Mouse (Mus musculus) urinary bladder, adult 2 months (tissue): ENCODE results near the gene Olfr617. TPM values are rescaled to one million over a fixed set of nuclear protein-coding genes. Genes with fewer than 3 reads are reported as not detected.
"Not testable (repeated sequence)": the region's sequence is repeated elsewhere in the genome, so short reads cannot be mapped to it uniquely, and the experiment has no call there.

ENCODE experiments used
- DNase-seq: peaks from one replicate; pipeline ENCODE4 v3.0.0; 2022; ENCODE audit warnings: low spot score
- polyA plus RNA-seq: library from polyadenylated mRNA; depleted of rRNA; stranded (reverse); fragments of >200 nt; gene quantifications from 2 replicates; pipeline ENCODE4 v1.2.3, GENCODE M21; 2012; rRNA removed

The Olfr617 gene
- polyA plus RNA-seq, result not detected in 2 replicates

DNA sequence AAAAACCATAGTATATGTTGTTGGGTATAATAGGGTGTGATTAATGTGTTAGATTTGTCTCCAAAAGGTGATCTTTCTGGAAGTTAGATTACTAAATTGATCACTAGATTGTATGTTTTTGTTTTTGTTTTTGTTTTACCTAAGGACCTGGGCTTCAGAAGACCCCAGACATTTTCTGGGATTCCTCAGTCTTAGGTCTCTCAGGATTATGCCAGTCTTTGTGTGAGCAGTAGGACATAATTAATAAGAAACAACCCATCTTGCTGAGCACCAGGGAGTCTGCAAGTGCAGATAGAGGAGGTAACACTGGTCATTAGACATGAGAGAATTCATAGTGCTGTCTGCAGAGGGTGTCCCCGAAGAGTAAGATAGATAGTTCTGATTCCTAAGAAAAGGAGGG lies at the start of gene Olfr617:
Gene Olfr617 (plus strand): TSS at position 301 of the 400 bp plus-strand sequence.
- no peak for DNase-seq

DNA sequence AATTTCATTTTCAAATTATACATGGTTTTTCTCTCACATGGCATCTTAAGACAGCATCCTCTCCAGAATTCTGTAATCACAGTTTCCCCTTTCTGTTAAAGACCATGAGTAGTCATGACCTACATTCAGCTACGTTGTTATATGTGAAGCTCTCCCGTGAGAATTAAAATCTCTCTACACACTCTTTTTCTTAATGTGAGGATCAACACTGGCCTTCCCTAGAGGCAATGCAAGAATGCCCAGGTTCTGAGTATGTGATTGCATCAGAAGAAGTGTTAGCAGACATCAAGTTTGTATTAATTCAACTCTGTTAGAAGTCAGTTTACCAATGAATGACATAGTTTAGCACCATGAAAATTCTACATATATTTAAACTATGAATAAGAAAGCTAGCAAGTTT lies 30.2 kb upstream of the Olfr617 start, which contains the start of gene Olfr612:
Gene Olfr612 (minus strand): TSS at position 101 of the 400 bp plus-strand sequence.
- DNase-seq, result not testable (repeated sequence)

DNA sequence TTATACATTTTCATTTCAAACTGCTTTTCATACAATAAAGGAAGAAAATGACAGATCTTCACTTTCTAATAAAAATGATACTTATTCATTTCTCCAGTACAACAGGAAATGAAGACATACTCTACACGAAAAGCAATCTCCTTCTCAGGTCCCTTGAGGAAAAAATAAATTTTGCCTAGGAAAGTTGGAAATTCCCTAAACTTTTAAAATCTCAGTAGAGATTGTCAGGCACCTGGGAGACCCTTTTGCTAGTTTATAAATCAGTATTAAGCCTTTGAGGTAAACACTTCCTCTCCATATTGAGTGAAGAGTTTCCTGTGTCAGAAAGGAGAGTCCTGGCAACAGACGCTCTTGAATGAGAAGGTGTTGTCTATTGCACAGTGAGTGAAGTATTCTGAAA lies 25.1 kb upstream of the Olfr617 start, which contains the start of gene Olfr613:
Gene Olfr613 (plus strand): TSS at position 301 of the 400 bp plus-strand sequence.
- DNase-seq, result no peak

DNA sequence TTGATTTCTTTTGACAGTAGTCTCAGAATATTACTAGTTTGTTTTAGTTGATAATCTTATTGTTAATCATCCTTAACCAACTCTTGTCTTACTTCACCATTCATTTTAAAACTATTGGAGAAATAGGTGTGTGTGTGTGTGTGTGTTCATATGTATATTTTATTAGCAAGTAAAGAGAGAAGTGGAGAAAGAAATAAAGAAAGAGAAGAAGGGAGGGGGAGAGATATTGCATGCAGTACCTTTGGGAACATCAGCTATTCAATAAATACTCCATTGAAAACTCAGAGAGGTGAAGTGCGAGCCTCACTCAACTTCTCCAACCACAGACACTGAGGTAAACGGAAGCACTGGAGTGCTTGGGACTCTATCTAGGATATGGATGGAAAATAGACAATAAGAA lies 17.1 kb upstream of the Olfr617 start, which contains the start of gene Olfr615:
Gene Olfr615 (plus strand): TSS at position 301 of the 400 bp plus-strand sequence.
- DNase-seq, result no peak

DNA sequence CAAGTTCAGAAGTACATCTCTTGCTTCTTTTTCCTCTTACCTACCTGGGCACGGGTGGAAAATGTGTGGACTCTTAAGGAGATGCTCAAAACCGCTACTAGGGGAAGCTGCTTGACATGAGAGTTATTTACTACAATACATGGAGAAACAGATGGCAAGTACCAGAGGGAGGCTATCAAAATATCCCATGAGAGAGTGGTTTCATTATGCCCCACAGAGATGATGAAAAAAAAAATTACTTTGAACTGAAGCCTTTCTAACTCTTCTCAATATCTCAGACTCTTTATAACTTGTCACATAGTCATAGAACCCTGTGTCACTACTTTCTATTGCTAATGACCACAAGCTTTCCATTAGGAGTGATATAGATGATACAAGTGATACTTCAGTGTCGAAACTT lies 3.8 kb upstream of the Olfr617 start, which contains the start of gene Olfr616:
Gene Olfr616 (minus strand): TSS at position 101 of the 400 bp plus-strand sequence.
- no peak for DNase-seq

DNA sequence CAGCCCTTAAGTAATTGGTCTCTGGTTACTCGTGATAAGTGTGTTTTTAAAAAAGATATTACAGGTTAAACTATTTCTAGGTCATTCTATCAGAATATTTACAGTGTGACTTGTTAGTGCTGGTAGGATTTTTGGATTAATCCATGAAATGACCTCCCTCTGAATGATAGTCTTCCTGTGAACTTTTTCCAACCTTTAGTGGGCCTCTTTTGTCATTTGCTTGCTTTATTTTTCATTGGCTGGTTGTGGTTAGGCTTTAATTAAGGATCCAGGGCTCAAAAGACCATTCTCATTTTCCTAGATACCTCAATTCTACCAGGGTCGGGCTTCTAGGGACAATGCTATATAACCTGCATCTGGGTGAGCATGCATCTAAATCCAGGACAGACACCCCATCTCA lies 16.9 kb downstream of the Olfr617 start, which contains the start of gene Olfr618:
Gene Olfr618 (plus strand): TSS at position 301 of the 400 bp plus-strand sequence.
- DNase-seq, result no peak

DNA sequence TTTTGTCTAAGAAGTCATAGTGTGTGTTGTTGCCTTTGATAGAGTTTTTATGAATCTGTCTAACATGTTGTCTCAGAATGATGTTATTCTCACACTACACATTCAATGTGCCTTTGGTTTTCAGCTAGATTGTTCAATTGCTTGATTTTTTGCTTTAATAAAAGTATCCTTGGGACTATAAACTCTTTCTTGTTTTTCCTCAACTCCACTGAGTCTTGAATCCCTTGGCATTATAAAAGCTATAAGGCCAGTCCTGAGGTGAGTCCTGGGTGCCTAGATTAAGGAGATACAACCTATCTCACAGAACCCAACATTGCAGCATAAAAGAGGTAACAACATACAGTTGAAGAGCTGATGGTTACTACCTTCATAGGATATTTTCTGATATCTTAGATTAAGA lies 27.4 kb downstream of the Olfr617 start, which contains the start of gene Olfr619:
Gene Olfr619 (plus strand): TSS at position 301 of the 400 bp plus-strand sequence.
- DNase-seq, result no peak

DNA sequence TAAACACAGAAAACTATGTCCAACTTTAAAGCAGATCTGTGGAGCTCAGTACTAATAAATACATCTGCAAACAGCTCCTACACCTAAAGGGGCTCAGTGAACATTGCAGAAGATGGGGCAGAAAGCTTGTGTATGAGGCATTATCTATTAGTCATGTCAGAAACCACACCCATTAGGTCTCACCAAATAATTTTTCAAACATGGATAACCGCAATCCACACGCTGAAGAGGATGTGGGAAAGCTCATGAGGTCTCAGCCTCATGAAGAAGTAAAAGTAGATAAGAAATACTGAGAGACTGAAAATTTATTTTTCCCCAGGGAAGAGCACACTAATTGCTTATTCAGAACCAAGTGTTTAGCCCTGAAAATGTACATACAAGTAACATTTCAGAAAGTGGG lies 34.6 kb downstream of the Olfr617 start:
- no peak for DNase-seq

DNA sequence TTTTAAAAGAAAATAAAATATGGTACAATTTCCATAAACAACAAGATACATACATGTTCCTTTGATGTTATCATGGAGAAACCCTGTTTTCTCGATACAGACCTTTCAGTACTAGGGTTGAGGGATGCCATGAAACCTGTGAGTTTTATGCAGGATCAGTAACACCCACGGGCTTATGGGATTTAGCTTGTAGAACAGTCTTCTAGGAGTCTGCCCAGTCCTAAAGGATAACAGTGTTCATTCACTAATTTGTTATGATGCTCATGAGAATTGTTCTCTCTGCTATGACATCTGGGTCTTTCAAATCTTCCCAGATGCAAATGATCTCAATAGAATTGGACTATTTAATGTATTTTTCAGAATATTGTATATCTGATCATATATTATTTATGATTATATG lies 39.6 kb downstream of the Olfr617 start, which contains the start of gene Olfr620:
Gene Olfr620 (minus strand): TSS at position 101 of the 400 bp plus-strand sequence.
- DNase-seq, result no peak

Other genes with a start within 250 kb of the Olfr617 start
- not detected in 2 replicates for gene Olfr598, start 249.5 kb upstream of the Olfr617 start, polyA plus RNA-seq
- gene Olfr599, start 237.1 kb upstream of the Olfr617 start, polyA plus RNA-seq, result not detected in 2 replicates
- gene Olfr600, start 223.4 kb upstream of the Olfr617 start, polyA plus RNA-seq, result not detected in 2 replicates
- not detected in 2 replicates for gene Olfr601, start 210.4 kb upstream of the Olfr617 start, polyA plus RNA-seq
- not detected in 2 replicates for gene Olfr603, start 186.9 kb upstream of the Olfr617 start, polyA plus RNA-seq
- not detected in 2 replicates for gene Usp17lc, start 158.0 kb upstream of the Olfr617 start, polyA plus RNA-seq
- not detected in 2 replicates for gene Olfr605, start 127.6 kb upstream of the Olfr617 start, polyA plus RNA-seq
- not detected in 2 replicates for gene Olfr606, start 124.0 kb upstream of the Olfr617 start, polyA plus RNA-seq
- not detected in 2 replicates for gene Olfr607, start 108.9 kb upstream of the Olfr617 start, polyA plus RNA-seq
- gene Olfr608, start 103.2 kb upstream of the Olfr617 start, polyA plus RNA-seq, result not detected in 2 replicates
- not detected in 2 replicates for gene Olfr609, start 75.0 kb upstream of the Olfr617 start, polyA plus RNA-seq
- gene Olfr610, start 60.9 kb upstream of the Olfr617 start, polyA plus RNA-seq, result not detected in 2 replicates
- gene Olfr611, start 52.2 kb upstream of the Olfr617 start, polyA plus RNA-seq, result not detected in 2 replicates
- gene Olfr612, start 30.3 kb upstream of the Olfr617 start, polyA plus RNA-seq, result not detected in 2 replicates
- not detected in 2 replicates for gene Olfr613, start 25.0 kb upstream of the Olfr617 start, polyA plus RNA-seq
- gene Olfr615, start 17.0 kb upstream of the Olfr617 start, polyA plus RNA-seq, result not detected in 2 replicates
- gene Olfr616, start 3.9 kb upstream of the Olfr617 start, polyA plus RNA-seq, result not detected in 2 replicates
- gene Olfr618, start 17.0 kb downstream of the Olfr617 start, polyA plus RNA-seq, result not detected in 2 replicates
- not detected in 2 replicates for gene Olfr619, start 27.5 kb downstream of the Olfr617 start, polyA plus RNA-seq
- not detected in 2 replicates for gene Olfr620, start 39.5 kb downstream of the Olfr617 start, polyA plus RNA-seq
- gene Olfr622, start 69.6 kb downstream of the Olfr617 start, polyA plus RNA-seq, result not detected in 2 replicates
- not detected in 2 replicates for gene Olfr623, start 90.6 kb downstream of the Olfr617 start, polyA plus RNA-seq
- gene Olfr624, start 98.1 kb downstream of the Olfr617 start, polyA plus RNA-seq, result 0.01 and 0.03 TPM in 2 replicates
- gene Olfr625-ps1, start 109.7 kb downstream of the Olfr617 start, polyA plus RNA-seq, result not detected in 2 replicates
- not detected in 2 replicates for gene Olfr243, start 141.6 kb downstream of the Olfr617 start, polyA plus RNA-seq
- not detected in 2 replicates for gene Olfr628, start 157.3 kb downstream of the Olfr617 start, polyA plus RNA-seq
- not detected in 2 replicates for gene Olfr629, start 171.9 kb downstream of the Olfr617 start, polyA plus RNA-seq
- not detected in 2 replicates for gene Olfr630, start 184.3 kb downstream of the Olfr617 start, polyA plus RNA-seq
- gene Olfr69, start 198.5 kb downstream of the Olfr617 start, polyA plus RNA-seq, result not detected in 2 replicates
- gene Olfr68, start 206.6 kb downstream of the Olfr617 start, polyA plus RNA-seq, result not detected in 2 replicates
- not detected in 2 replicates for gene Olfr67, start 218.8 kb downstream of the Olfr617 start, polyA plus RNA-seq
- gene Hbb-bt, start 240.9 kb downstream of the Olfr617 start, polyA plus RNA-seq, result 33.8 and 35.3 TPM in 2 replicates